Mouse (Mus musculus) hindbrain, embryonic 16.5 days (tissue): Measurements from ENCODE around the gene Emc9. TPM values are rescaled to one million over a fixed set of nuclear protein-coding genes. Genes with fewer than 3 reads are reported as not detected.

Experiments
- ATAC-seq: fragments of 200-750 bp; cut with Nextera tagmentation; 2 replicates; pipeline ENCODE4 v1.8.0; 2017; ENCODE audit warnings: moderate TSS enrichment, moderate library complexity
- H3K27ac ChIP-seq: fragments of 300-500 bp; sonication (generic); 2 replicates; pipeline ENCODE4 v1.5.1; 2014; ENCODE audit warnings: low read depth, mild to moderate bottlenecking, control low read depth, low read length, moderate library complexity
- H3K27me3 ChIP-seq: fragments of 300-500 bp; sonication (generic); replicated peaks from 2 replicates; pipeline ENCODE4 v1.6.1; 2014; ENCODE audit warnings: low read length; ENCODE audit not compliant: control insufficient read depth, insufficient read depth
- H3K36me3 ChIP-seq: fragments of 300-500 bp; sonication (generic); 2 replicates; pipeline ENCODE4 v1.6.1; 2014; ENCODE audit warnings: mild to moderate bottlenecking, low read length, moderate library complexity, mixed read lengths; ENCODE audit not compliant: control insufficient read depth, insufficient read depth
- H3K4me1 ChIP-seq: fragments of 300-500 bp; sonication (generic); 2 replicates; pipeline ENCODE4 v1.6.1; 2014; ENCODE audit warnings: low read depth, low read length; ENCODE audit not compliant: control insufficient read depth, insufficient read depth
- H3K4me2 ChIP-seq: fragments of 300-500 bp; sonication (generic); 2 replicates; pipeline ENCODE4 v1.6.1; 2014; ENCODE audit warnings: mild to moderate bottlenecking, low read length, control low read depth, moderate library complexity
- H3K4me3 ChIP-seq: fragments of 300-500 bp; sonication (generic); 2 replicates; pipeline ENCODE4 v1.5.1; 2014; ENCODE audit warnings: mild to moderate bottlenecking, low read length, control low read depth, moderate library complexity
- H3K9ac ChIP-seq: fragments of 300-500 bp; sonication (generic); 2 replicates; pipeline ENCODE4 v1.6.1; 2014; ENCODE audit warnings: low read depth, mild to moderate bottlenecking, control low read depth, low read length, moderate library complexity
- H3K9me3 ChIP-seq: fragments of 300-500 bp; sonication (generic); 2 replicates; pipeline ENCODE4 v1.6.1; 2014; ENCODE audit warnings: mild to moderate bottlenecking, low read length, moderate library complexity; ENCODE audit not compliant: control insufficient read depth
- WGBS: fragments of 180-500 bp; shearing (Covaris S2); extraction: QIAGEN DNeasy Blood & Tissue Kit; methylation state at CpG from one replicate; pipeline ENCODE4 v1.1.7; 2014; 5-methylcytosine and 5-hydroxymethylcytosine counted together
- polyA plus RNA-seq: library from polyadenylated mRNA; unstranded; fragments of >200 nt; fragmentation: Nextera tagmentation; extraction: Ambion mirVana; gene quantifications from 2 replicates; pipeline ENCODE4 v1.2.1, GENCODE M21; 2015

Gene Emc9
- 49.4 and 64.2 TPM in 2 replicates for polyA plus RNA-seq

GRCm38 (mm10) chr14:55584702-55585565, at the start of gene Emc9:
Gene Emc9, minus strand, starts transcription at chr14:55585302.
- H3K9ac ChIP-seq = peak within 1 kb of the TSS; percentile 75
- H3K27me3 ChIP-seq = no peaks in the 10 kb centered on the region
- peak; percentile 83 for ATAC-seq
- peaks cover 6% of the 10 kb centered on the region for H3K4me1 ChIP-seq
- 2% methylated on average over 37 of the region's 43 CpGs for WGBS
- peaks cover 9% of the 10 kb centered on the region for H3K36me3 ChIP-seq
- peak within 1 kb of the TSS; percentile 70; the same call in 1 of the 2 replicates for H3K27ac ChIP-seq
- peak within 1 kb of the TSS; percentile 68 for H3K4me2 ChIP-seq
- H3K9me3 ChIP-seq = no peaks in the 10 kb centered on the region
- peak within 1 kb of the TSS; percentile 56 for H3K4me3 ChIP-seq

- no peaks in the 10 kb centered on the region for H3K27me3 ChIP-seq
- ATAC-seq = no peak
- H3K27ac ChIP-seq = no peak overlapping the region
- no peak overlapping the region for H3K4me2 ChIP-seq
- peaks cover 79% of the 10 kb centered on the region for H3K36me3 ChIP-seq
- H3K9me3 ChIP-seq = no peaks in the 10 kb centered on the region
- 55% methylated on average over 5 of the region's 5 CpGs for WGBS
- H3K9ac ChIP-seq = no peak overlapping the region
- no peaks in the 10 kb centered on the region; the same call in 1 of the 2 replicates for H3K4me1 ChIP-seq
- H3K4me3 ChIP-seq = no peak overlapping the region
Observed at GRCm38 (mm10) chr14:55629312-55629711, 44.2 kb upstream of the Emc9 start.

GRCm38 (mm10) chr14:55628077-55628827, 43.1 kb upstream of the Emc9 start:
- ATAC-seq = no peak
- 88% methylated on average over 27 of the region's 27 CpGs for WGBS
- Histone ChIP-seq H3K36me3 (peaks cover 75% of the 10 kb centered on the region), H3K27me3 (no peaks in the 10 kb centered on the region), H3K4me1 (no peaks in the 10 kb centered on the region), H3K4me2 (no peak overlapping the region), H3K27ac (no peak overlapping the region), H3K9ac (no peak overlapping the region), H3K4me3 (no peak overlapping the region), H3K9me3 (no peaks in the 10 kb centered on the region)

GRCm38 (mm10) chr14:55618486-55619195, 33.5 kb upstream of the Emc9 start:
- peak; percentile 55; the same call in 1 of the 2 replicates for ATAC-seq
- H3K4me3 ChIP-seq = peak overlapping the region; percentile 33
- no peaks in the 10 kb centered on the region for H3K27me3 ChIP-seq
- WGBS = 52% methylated on average over 22 of the region's 22 CpGs
- peak overlapping the region; percentile 44 for H3K4me2 ChIP-seq
- no peaks in the 10 kb centered on the region for H3K36me3 ChIP-seq
- H3K27ac ChIP-seq = no peak overlapping the region
- peak overlapping the region; percentile 25; the same call in 1 of the 2 replicates for H3K9ac ChIP-seq
- H3K9me3 ChIP-seq = no peaks in the 10 kb centered on the region
- no peaks in the 10 kb centered on the region for H3K4me1 ChIP-seq

- H3K4me1 ChIP-seq = no peaks in the 10 kb centered on the region
- no peaks in the 10 kb centered on the region for H3K9me3 ChIP-seq
- no peak within 1 kb of the TSS for H3K27ac ChIP-seq
- H3K27me3 ChIP-seq = no peaks in the 10 kb centered on the region
- peak within 1 kb of the TSS; percentile 33 for H3K4me3 ChIP-seq
- H3K4me2 ChIP-seq = peak within 1 kb of the TSS; percentile 44
- H3K9ac ChIP-seq = peak within 1 kb of the TSS; percentile 25; the same call in 1 of the 2 replicates
- H3K36me3 ChIP-seq = no peaks in the 10 kb centered on the region
- ATAC-seq = peak; percentile 89
- 19% methylated on average over 21 of the region's 21 CpGs for WGBS
Observed at GRCm38 (mm10) chr14:55617822-55618221, 32.7 kb upstream of the Emc9 start, which contains the start of gene Rec8. Gene Rec8, plus strand, starts transcription at chr14:55618037.

- no peaks in the 10 kb centered on the region for H3K27me3 ChIP-seq
- H3K4me2 ChIP-seq = no peak overlapping the region
- H3K9ac ChIP-seq = no peak overlapping the region
- H3K9me3 ChIP-seq = no peaks in the 10 kb centered on the region
- H3K36me3 ChIP-seq = no peaks in the 10 kb centered on the region
- no peak overlapping the region for H3K4me3 ChIP-seq
- no peak overlapping the region for H3K27ac ChIP-seq
- WGBS = 76% methylated on average over 2 of the region's 2 CpGs
- ATAC-seq = no peak
- no peaks in the 10 kb centered on the region for H3K4me1 ChIP-seq
Observed at GRCm38 (mm10) chr14:55616844-55617243, 31.7 kb upstream of the Emc9 start.

- H3K4me3 ChIP-seq = no peak overlapping the region
- WGBS = 54% methylated on average over 2 of the region's 2 CpGs
- H3K4me1 ChIP-seq = no peaks in the 10 kb centered on the region
- no peaks in the 10 kb centered on the region for H3K36me3 ChIP-seq
- H3K4me2 ChIP-seq = no peak overlapping the region
- no peak for ATAC-seq
- H3K9me3 ChIP-seq = no peaks in the 10 kb centered on the region
- no peaks in the 10 kb centered on the region for H3K27me3 ChIP-seq
- no peak overlapping the region for H3K9ac ChIP-seq
- H3K27ac ChIP-seq = no peak overlapping the region
Observed at GRCm38 (mm10) chr14:55615876-55616275, 30.8 kb upstream of the Emc9 start.

GRCm38 (mm10) chr14:55614565-55615178, 29.6 kb upstream of the Emc9 start:
- ATAC-seq = no peak
- WGBS = 89% methylated on average over 7 of the region's 7 CpGs
- Histone ChIP-seq H3K27me3 (no peaks in the 10 kb centered on the region), H3K4me2 (no peak overlapping the region), H3K9ac (no peak overlapping the region), H3K4me1 (no peaks in the 10 kb centered on the region), H3K27ac (no peak overlapping the region), H3K36me3 (no peaks in the 10 kb centered on the region), H3K4me3 (no peak overlapping the region), H3K9me3 (no peaks in the 10 kb centered on the region)
